Mouse (Mus musculus) adrenal gland (tissue): ENCODE results near the gene Rab11fip3.

Experiments
- intact Hi-C: fragments of 180-260 bp; cut with DNase I; formaldehyde crosslinking; loops from one replicate; pipeline ENCODE4 v1.15.1; 2025

Gene Rab11fip3

DNA sequence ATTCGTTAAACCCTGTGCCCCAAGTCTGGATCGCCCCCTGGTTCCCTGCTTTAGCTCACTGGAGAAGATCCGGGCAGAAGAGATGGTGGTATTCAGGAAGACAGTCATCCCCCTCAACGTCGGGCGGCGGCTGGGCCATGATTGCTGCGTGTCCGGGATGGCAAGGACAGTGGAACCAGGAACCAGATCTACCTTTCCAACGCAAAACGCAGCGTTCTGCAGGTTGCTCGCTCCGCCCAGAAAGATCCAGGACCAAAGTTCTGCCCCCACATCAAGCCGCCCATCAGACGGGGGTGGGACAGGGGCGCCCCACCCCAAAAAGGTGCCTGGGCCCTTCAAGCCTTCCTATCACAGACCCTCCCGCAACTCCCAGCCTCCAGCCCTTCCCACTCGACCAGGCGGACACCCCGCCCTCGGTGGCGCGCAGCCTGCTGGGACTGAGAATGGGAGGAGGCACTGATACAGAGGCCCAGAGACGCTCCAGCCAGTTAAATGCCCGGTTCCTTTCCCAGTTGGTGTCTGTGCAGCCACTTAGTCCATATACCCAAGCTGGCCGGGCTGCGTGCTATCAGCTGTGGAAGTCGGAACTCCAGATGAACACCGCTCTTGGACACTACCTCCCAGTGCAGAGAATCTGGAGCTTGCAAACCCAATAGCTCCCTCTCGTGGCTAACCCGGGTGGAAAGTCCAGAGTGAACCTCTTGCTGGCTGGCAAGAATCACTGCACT, 20.7 kb upstream of the Rab11fip3 start, which contains the start of gene Decr2:
Gene Decr2 (minus strand): TSS at position 433 of the 728 bp plus-strand sequence.
- intact Hi-C loops: loop anchor here (2.0 to 10.0 kb wide), 2 partner anchors 49 to 195 kb away; no protein-coding TSS in a partner anchor

DNA sequence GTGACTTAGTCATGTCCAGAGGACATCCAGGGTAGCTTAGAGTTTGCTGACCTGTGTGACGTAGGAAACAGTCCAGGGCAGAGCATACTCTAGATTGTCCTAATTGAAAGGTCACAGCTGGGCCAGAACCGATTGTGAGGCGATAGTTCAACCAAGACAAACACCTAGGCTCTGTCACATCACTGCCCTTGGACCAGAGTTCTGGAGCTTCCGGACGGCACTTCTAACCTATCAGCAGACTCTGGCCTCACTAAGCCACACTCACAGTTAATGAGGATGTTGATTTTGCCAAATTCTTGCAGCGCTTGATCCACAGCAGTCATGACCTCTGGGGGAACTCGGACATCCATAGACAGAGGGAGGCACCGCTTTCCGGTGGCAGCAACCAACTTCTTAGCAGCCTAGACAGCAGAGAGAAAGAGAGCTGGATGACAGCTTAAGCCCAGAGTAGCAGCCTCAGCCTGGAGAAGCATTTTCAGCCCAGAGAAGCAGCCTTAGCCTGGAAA, 17.8 kb upstream of the Rab11fip3 start:
- intact Hi-C loops: no loop called here

DNA sequence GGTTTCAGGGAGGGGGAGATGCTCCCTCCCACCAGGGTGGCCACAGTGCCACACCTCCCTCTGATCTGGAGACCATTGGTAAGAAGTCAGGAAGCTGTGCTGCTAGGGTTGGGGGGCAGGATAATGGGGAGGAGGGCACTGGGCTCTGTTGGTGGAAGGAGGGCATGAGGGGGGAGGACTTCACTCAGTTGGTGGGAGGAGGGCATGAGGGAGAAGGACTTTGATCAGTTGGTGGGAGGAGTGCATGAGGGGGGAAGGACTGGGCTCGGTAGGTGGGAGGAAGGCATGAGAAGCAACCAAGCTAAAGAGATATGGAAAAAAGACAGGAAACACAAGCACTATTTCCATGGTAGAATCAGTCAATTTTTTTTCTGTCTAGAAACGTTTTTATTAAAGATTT, 11.5 kb upstream of the Rab11fip3 start:
- intact Hi-C loops: no loop called here

DNA sequence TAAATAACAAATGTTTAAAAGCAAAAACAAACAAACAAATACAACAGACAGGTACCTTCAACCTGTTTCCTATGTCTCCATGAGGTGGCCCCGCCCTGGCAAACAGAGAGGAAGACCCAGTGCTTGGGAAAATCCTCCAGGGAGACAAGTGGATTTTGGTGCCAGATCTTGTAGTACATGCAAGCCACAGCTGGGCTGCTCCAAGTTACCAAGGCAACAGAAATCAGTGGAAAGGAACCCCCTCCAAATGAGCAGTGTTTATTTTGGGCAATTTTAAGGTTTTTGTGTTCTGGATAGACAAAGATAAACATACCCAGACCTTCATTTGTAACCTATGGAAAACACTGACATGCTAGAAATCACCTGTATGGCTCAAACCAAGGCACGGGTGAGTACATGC, 9.5 kb upstream of the Rab11fip3 start:
- intact Hi-C loops: no loop called here

DNA sequence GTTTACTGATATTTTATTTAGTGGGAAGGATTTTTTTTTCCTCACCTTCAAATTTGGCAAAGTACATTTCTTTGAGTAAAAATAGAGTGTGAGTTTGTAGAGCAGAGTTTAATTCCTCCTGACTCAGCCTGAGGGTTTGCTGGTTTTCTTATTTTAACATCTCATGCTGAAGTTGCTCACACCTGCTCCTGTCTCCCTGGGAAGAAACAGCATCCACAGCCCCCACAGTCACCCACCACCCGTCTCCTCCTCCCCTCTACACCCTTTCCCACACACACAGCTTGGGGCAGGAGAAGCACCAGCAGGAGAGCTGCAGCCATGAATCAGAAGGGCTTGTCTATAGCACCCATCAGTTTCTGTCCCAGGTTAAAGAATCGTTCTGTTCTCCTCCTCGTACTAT, 5.9 kb upstream of the Rab11fip3 start:
- intact Hi-C loops: no loop called here

DNA sequence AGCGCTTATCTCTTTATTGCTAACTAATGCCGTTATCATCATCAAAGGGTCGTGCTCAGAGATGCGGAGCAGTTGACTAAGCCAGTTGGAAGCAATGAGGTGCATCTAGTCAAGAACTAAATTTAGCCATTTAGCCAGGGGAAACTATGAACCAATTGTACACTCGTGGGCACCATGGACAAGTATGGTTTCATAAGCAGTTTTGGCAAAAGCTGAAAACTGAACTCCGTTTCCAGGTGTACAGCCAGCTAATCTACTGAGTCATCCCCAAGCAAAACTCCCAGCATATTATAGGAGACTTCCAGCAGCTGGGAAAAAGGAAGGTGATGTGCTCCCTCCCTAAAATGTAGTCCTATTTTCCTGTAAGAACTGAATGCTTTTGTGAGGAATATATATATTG, 781 bp upstream of the Rab11fip3 start:
- intact Hi-C loops: no loop called here

DNA sequence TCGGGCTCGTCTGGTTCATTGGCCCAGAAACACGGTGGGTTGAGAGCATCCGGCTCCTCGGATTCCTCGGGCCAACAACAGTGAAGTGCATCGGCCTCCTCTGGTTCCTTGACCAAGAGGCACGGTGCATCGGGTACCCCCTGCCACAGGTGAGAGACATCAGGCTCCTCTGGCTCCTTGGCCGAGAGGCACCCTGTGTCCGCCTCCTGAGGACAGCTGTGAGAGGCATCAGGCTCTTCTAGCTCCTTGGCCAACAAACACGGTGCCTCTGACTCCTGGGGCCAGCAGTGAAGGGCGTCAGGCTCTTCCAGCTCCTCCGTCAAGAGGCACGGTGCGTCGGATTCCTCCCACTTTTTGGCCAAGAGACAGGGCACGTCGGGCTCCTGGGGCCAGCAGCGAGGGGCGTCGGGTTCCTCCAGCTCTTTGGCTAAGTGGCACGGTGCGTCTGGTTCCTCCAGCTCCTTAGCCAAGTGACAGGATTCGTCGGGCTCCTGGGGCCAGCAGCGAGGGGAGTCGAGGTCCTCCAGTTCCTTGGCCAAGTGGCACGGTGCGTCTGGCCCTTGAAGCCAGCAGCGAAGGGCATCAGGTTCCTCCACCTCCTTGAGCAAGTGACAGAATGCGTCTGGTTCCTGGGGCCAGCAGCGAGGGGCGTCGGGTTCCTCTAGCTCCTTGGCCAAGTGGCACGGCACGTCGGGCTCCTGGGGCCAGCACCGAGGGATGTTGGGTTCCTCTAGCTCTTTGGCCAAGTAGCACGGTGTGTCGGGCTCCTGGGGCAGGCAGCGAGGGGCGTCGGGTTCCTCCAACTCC, 1.1 kb downstream of the Rab11fip3 start:
- intact Hi-C loops: no loop called here

DNA sequence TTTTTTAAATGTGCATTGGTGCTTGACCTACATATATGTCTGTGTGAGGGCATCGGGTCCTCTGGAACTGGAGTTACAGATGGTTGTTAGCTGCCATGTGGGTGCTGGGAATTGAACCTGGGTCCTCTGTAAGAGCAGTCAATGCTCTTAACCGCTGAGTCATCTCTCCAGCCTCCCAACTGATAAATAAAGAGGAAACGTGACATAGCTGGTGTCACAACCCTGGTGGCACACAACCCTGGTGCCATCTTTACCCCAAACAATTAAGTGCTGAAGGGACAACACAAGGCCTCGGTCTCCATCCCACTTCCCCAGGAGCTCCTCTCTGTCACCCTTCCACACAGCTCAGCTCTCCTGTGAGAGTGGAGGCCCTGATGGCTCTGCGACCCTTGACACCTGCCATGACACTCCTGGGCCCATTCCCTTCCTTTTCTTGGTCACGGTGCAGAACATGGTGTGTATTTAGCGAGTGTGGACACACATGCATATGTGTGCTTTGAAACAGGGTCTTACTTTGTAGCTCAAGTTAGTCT, 2.8 kb downstream of the Rab11fip3 start:
- intact Hi-C loops: no loop called here

DNA sequence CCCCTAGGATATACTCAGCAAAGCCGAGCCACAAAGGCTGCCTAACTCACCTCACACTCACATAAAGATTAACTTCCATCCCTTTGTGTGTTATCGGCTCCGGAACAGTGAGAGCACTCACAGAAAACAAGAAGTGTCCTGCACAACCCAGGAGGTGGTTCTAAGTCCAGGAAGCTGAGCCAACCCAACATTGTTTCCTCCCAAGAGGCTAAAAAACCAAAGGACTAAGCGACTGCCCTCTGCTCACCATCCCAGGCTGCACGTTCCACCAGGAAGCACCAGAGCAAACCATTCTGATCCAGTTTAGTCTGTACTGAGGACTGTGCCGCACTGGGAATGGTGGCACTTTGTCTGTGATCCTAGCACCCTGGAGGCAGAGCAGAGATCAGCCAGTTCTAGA, 4.4 kb downstream of the Rab11fip3 start:
- intact Hi-C loops: no loop called here

DNA sequence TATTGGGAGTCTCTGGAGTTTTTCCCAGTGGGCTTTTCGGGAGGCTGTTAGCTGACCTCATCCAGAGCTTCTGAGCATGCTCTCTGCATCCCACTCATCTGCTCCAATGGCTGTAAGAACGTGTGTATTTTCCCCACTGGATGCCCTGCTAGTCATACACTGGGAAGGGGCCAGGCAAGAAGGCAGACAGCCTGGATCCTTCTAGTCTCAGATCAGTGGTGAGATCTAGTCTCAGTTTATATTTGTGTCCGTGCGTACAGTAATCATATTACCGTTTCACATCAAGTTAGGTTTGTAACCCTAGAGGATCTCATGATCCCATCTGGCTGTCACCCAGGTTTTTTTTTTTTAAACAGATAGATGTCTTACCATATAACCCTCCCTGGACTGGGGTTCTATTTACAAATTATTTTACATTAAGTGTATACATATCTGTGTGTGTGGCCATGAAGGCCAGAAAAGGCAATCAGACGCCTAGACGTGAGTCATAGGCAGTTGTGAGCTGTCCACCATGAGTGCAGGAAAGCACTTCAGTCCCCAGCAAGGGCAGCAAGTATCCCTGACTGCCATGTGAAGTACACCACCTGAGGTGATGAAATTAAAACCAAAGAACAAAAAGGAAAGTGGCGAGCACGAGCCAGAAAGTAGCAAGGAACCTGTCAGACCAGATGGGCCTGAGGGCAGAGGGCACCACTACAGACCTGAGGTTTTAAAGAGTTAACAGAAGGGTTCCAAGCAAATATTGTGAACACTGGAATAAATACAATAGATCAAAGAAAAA, 11.4 kb downstream of the Rab11fip3 start:
- intact Hi-C loops: no loop called here

DNA sequence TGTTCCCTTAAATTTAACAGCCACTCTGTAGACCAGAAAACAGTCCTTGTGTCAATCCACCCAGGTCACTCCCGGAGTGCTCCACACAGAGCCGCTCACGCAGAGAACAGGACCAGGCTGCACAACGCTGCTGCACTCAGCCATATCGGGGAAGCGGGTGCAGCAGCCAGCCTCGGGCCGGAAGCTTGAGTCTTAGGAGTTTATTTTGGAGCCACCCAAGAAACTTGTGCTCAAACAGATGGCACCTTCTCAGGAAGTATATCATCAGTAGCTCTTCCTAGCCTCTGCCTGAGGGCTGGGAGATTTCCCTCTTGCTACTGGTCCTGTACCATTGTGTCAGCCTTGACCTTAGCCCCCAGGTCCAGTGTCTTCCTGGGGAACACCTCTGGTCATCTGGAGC, 12.1 kb downstream of the Rab11fip3 start:
- intact Hi-C loops: no loop called here

DNA sequence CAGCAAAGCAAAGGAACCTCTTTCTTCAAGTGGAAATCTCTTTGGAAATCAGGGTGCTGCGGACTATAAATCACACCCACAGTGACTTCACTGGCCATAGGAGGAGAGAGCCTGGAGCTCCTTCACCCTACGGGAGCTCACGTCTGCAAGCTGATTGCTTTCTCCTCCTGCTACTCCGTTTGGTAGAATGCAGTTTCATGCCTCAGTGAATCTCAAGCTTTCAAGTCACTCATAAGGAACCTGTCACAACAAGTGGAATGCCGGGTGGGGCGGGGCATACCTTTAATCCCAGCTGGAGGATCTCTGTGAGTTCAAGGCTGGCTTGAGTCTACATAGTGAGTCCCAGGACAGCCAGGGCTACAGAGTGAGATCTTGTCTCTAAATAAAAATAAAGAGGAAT, 14.2 kb downstream of the Rab11fip3 start:
- intact Hi-C loops: no loop called here

DNA sequence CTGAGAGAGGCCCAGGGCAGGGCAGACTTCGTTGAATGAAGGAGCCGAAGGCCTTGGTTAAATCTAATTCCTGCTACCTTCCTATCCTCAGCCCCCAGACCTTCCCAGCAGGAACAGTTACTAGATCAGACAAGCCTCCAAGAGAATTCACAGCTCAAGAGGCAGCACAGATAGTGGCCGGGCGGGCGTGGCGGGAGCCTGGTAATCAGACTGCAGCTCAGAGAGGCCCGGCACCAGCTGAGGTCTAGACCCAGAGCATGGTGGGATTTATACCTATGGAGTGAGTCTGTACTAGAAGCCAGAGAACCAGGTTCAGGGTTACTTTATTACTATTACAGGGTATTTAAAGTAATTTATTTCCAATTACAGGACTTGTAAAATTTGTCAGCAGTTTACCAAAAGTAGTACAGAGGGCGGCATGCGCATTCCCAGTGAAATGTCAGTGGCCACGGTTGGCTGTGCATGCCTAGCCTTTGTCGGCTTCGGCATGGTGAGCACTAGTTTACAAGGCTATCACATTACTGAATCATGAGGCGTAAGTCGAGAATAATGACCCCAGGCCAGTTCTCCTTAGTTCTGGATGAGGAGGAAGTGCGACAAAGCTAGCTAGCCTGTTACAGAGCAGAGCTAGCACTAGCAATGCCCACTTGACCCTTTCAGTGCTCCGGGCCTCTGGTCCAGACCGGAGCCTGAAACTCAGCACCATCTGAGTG, 15.1 kb downstream of the Rab11fip3 start:
- intact Hi-C loops: no loop called here

DNA sequence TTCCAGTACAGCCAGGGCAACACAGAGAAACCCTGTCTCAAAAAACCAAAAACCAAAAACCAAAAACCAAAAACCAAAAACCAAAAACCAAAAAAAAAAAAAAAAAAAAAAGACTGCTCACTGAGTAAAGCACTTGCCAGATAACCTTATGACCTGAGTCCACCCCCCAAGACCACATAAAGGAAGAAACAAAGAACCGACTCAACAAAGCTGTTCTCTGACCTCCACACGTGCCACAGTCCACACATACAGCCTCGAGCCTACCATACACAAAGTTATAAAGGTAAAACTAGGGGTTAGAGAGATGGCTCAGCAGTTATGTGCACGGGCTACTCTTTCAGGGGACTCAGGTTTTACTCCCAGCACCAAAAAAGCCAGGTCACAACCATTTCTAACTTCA, 16.6 kb downstream of the Rab11fip3 start:
- intact Hi-C loops: no loop called here

DNA sequence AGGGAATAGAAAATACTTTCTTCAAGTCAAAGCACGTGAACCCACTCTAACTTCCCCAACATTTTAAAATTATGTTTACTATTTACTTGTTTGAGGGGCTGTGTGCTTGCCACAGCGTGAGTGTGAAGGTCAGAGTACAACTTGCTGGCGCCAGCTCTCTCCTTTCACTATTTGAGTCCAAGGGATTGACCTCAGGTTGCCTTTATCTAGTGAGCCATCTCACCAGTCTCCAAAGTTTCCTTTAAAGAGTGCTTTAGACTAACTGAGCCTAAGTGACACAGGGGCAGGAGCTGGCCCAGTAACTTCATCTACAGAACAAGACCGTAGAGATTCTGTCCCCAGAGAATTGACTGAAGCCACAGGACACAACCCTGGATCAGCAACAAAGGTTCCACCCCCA, 17.3 kb downstream of the Rab11fip3 start:
- intact Hi-C loops: no loop called here

DNA sequence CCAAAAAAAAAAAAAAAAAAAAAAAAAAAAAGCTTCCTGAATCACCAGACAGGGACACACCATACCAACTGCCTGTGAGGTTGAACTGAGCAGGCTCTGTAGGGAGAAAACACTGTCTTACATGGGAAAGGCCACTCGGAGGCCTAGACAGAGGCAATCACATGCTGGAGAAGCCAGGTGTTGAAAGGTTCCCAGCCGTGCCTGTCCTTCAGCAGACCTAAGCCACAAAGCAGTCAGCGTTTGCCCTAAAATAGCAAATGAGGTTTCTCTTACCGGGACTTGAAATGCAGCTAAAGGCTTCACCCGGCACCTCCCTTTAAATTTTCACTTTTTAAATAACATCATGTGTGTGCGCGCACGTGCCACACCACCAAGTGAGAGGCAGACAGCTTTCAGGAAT, 21.2 kb downstream of the Rab11fip3 start:
- intact Hi-C loops: no loop called here

DNA sequence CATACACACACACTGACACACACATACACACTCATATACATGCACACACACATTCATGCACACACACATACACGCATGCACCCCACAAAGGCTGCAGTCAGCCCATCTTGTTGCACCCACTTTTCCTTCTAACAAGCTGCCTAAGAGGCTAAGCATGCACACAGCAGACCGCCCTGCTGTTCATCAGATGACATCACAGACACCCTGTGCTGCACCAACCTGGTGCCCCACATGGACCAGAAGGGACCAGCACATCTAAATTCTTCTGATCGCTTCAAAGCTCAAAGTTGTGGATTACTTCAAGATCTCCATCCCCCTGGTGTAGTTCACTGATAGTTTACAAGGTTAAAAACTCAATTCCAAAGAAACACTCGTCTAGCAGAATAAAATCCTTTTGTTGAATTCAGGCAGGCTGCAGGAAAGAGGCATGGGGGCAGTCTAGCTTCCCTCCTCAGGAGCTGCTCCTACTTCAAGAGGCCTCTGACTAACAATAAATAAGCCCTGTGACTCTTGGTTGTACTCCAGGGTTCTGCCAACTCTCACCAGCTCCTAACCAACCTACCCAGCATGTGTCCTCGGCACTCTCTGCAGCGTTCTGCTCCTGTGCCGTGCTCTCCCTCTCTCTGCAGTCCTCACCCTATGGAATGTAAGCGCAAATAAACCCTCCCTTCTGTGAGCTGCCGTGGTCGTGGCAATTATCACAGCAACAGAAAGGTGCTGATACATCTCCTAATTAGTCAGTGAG, 22.9 kb downstream of the Rab11fip3 start:
- intact Hi-C loops: no loop called here

DNA sequence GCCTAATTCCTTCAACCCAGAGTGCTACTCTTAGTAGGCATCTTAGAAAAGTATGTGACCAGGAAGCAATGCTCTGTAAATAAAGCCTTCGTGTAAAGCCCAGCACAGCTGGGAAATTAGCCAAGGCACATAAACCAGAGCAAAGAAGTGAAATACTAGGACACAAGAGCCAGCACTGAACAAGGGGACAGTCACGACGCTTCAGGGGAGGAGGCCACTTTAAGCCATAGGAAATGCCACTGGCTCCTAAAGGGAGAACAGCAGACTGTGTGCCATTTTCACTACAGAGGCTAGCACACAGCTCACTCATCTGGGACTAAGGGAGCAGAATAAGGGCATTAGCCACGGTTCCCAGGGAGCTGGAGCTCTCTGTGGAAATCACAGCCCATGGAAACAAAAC, 24.1 kb downstream of the Rab11fip3 start:
- intact Hi-C loops: no loop called here

DNA sequence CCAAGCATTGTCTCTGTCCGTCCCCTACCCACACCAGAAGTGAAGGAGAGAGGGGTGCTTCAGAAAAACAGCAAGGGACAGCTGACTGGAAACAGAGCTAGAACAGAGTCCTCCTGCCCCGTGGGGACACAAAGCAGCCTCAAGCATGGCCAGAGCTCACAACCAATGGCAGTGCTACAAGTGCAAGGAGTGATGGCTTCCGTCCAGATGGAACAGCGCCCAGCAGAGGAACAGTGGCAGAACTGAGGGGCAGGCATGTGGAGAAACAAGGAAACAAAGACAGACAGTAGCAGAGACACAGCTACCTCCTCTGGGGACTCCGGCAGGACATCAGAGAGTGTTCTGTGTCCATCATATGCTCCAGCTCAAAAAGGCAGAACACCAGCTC, 26.1 kb downstream of the Rab11fip3 start:
- intact Hi-C loops: no loop called here

DNA sequence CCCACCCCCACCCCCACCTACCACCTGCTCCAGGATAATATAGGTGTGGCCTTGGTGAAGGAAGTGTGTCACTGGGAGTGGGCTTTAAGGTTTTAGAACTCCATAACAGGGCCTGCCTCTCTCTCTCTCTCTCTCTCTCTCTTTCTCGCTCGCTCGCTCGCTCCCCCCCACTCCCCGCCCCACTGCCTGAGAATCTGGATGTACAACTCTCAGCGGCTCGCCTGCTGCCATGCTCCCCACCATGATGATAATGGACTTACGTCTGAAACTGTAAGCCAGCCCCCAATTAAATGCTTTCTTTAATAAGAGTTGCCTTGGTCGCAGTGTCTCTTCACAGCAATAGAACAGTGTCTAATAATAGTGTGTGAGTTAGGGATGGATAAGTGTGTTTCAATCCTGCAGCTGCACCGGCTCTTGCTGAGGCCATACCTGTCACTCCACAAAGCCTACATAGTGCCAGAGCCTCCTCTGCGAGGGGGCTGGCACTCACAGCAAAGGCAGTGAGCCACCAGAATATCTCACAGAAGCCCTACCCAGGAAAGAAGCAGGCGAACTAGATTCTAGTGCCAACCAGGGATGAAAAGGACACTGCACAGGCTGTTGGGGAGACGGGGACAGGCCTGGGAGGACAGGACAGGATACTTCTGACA, 26.6 kb downstream of the Rab11fip3 start:
- intact Hi-C loops: no loop called here
